8 mouse cellular contexts compared by ENCODE assay signal in the genomic region with DNA sequence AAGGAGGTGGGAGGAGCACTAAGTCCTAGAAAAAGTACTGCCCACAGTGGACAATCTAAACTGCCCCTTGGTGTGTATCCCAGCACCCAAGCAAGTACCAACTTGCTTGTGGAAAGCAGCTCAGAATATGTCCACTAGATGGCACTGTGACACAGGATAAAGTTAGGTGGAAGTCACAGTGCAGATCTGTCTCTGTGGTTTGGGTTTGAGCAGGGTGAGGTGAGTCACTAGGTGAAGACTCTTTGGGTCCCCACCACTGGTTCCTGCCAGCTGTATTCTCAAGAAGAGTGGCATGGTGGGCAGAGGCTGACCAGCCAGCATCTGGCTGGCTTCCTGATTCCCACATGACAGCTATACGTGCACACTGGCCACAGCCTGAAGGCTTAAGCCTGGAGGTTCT. TPM values are rescaled to one million over a fixed set of nuclear protein-coding genes. Genes with fewer than 3 reads are reported as not detected.
DNase-seq lines count a peak whose midpoint lies in the region; ATAC-seq and TF ChIP-seq lines count a peak whose summit lies in the region.

No protein-coding gene starts in this region.

- ATAC-seq in forebrain, embryonic 12.5 days (ENCODE audit: low FRiP score): peak; percentile 65
- peak; percentile 28; the same call in 1 of the 2 replicates for ATAC-seq in liver, embryonic 16.5 days (ENCODE audit: low read depth)
- peak; percentile 34 for ATAC-seq in neural tube, embryonic 12.5 days (ENCODE audit: low FRiP score, low read depth)
- ATAC-seq in stomach, postnatal 0 days (ENCODE audit: low FRiP score, low TSS enrichment): peak; percentile 61

- H3K4me2 ChIP-seq in forebrain, embryonic 12.5 days: no peak overlapping the region
- H3K4me2 ChIP-seq in liver, embryonic 16.5 days (ENCODE audit: low read depth, low read length): no peak overlapping the region
- no peak overlapping the region for H3K4me2 ChIP-seq in neural tube, embryonic 12.5 days (replicated peaks)
- no peak overlapping the region for H3K4me2 ChIP-seq in stomach, postnatal 0 days (replicated peaks; ENCODE audit: low read depth)

- no peaks in the 10 kb centered on the region for H3K4me1 ChIP-seq in ES-Bruce4 (ENCODE audit: control insufficient read depth, insufficient read depth, low read length)
- peaks cover 18% of the 10 kb centered on the region for H3K4me1 ChIP-seq in forebrain, embryonic 12.5 days
- H3K4me1 ChIP-seq in liver, embryonic 16.5 days (ENCODE audit: control insufficient read depth, low read depth, low read length): peaks cover 53% of the 10 kb centered on the region
- peaks cover 15% of the 10 kb centered on the region for H3K4me1 ChIP-seq in neural tube, embryonic 12.5 days
- no peaks in the 10 kb centered on the region for H3K4me1 ChIP-seq in stomach, postnatal 0 days (replicated peaks; ENCODE audit: control insufficient read depth, insufficient read depth)

- 58% methylated on average over 1 of the region's 1 CpGs for WGBS in forebrain, embryonic 12.5 days
- 50% methylated on average over 1 of the region's 1 CpGs for WGBS in liver, embryonic 16.5 days (ENCODE audit: insufficient replicate concordance)
- WGBS in neural tube, embryonic 12.5 days: 74% methylated on average over 1 of the region's 1 CpGs
- 39% methylated on average over 1 of the region's 1 CpGs for WGBS in stomach, postnatal 0 days

- intact Hi-C loops in heart, postnatal 14 days (cut with DNase I): loop anchor here (1.0 to 5.0 kb wide), 5 partner anchors 47 to 247 kb away; partner anchors contain the start of gene Ncan

- peak; percentile 42 for TF ChIP-seq CTCF in ES-Bruce4 (IDR thresholded peaks at IDR 0.05; ENCODE audit: low read depth, low read length)
- peak; percentile 96 for TF ChIP-seq CTCF in stomach, postnatal 0 days (IDR thresholded peaks at IDR 0.05; ENCODE audit: low read depth)

- H3K9me3 ChIP-seq in ES-Bruce4 (replicated peaks; ENCODE audit: control insufficient read depth, insufficient read depth, low read length, poor library complexity, severe bottlenecking): no peaks in the 10 kb centered on the region
- H3K9me3 ChIP-seq in forebrain, embryonic 12.5 days: no peaks in the 10 kb centered on the region
- H3K9me3 ChIP-seq in liver, embryonic 16.5 days (replicated peaks; ENCODE audit: control insufficient read depth, low read length): no peaks in the 10 kb centered on the region
- H3K9me3 ChIP-seq in neural tube, embryonic 12.5 days: no peaks in the 10 kb centered on the region
- H3K9me3 ChIP-seq in stomach, postnatal 0 days (ENCODE audit: control insufficient read depth, low read length): no peaks in the 10 kb centered on the region

- no peaks in the 10 kb centered on the region for H3K27me3 ChIP-seq in ES-Bruce4 (ENCODE audit: control insufficient read depth, insufficient read depth, low read length, poor library complexity, severe bottlenecking)
- no peaks in the 10 kb centered on the region for H3K27me3 ChIP-seq in forebrain, embryonic 12.5 days
- H3K27me3 ChIP-seq in liver, embryonic 16.5 days (ENCODE audit: control insufficient read depth, insufficient read depth, low read depth, low read length): no peaks in the 10 kb centered on the region
- no peaks in the 10 kb centered on the region for H3K27me3 ChIP-seq in neural tube, embryonic 12.5 days (replicated peaks)
- no peaks in the 10 kb centered on the region for H3K27me3 ChIP-seq in stomach, postnatal 0 days (ENCODE audit: control insufficient read depth, insufficient read depth, low read length)

- peaks cover 36% of the 10 kb centered on the region for H3K36me3 ChIP-seq in ES-Bruce4 (ENCODE audit: control insufficient read depth, insufficient read depth, low read length, poor library complexity, severe bottlenecking)
- H3K36me3 ChIP-seq in forebrain, embryonic 12.5 days (replicated peaks): peaks cover 37% of the 10 kb centered on the region
- H3K36me3 ChIP-seq in liver, embryonic 16.5 days (ENCODE audit: control insufficient read depth, insufficient read depth): peaks cover 23% of the 10 kb centered on the region
- peaks cover 42% of the 10 kb centered on the region for H3K36me3 ChIP-seq in neural tube, embryonic 12.5 days
- H3K36me3 ChIP-seq in stomach, postnatal 0 days (ENCODE audit: control insufficient read depth, insufficient read depth, low read length): peaks cover 16% of the 10 kb centered on the region

- TF ChIP-seq EP300 in ES-Bruce4 (IDR thresholded peaks at IDR 0.05; ENCODE audit: insufficient read depth, low read depth, low read length): no peak
- no peak for TF ChIP-seq EP300 in stomach, postnatal 0 days (optimal IDR thresholded peaks at IDR 0.05)

- H3K9ac ChIP-seq in ES-Bruce4 (ENCODE audit: low read depth, poor library complexity, severe bottlenecking): no peak overlapping the region
- no peak overlapping the region for H3K9ac ChIP-seq in forebrain, embryonic 12.5 days
- no peak overlapping the region for H3K9ac ChIP-seq in liver, embryonic 16.5 days (ENCODE audit: low read depth, low read length)
- H3K9ac ChIP-seq in neural tube, embryonic 12.5 days: no peak overlapping the region
- H3K9ac ChIP-seq in stomach, postnatal 0 days (ENCODE audit: low read length): no peak overlapping the region

- TF ChIP-seq POLR2A in ES-Bruce4 (IDR thresholded peaks at IDR 0.05; ENCODE audit: insufficient read depth, low read length): no peak

- peak; percentile 85 for DNase-seq in c-Kit-positive CD71-positive TER-119-negative erythroid progenitor cells, embryonic 14.5 days (ENCODE audit: low read depth)
- DNase-seq in heart, postnatal 14 days: peak; percentile 74 to 87
- peak; percentile 67 to 76 for DNase-seq in kidney, postnatal 4 days
- peak; percentile 70 for DNase-seq in stomach, postnatal 0 days (ENCODE audit: low spot score)

- no peak overlapping the region for H3K4me3 ChIP-seq in ES-Bruce4 (ENCODE audit: low read depth, low read length)
- H3K4me3 ChIP-seq in forebrain, embryonic 12.5 days (replicated peaks): no peak overlapping the region
- no peak overlapping the region for H3K4me3 ChIP-seq in liver, embryonic 16.5 days (ENCODE audit: low read depth, low read length)
- H3K4me3 ChIP-seq in neural tube, embryonic 12.5 days: no peak overlapping the region
- no peak overlapping the region for H3K4me3 ChIP-seq in stomach, postnatal 0 days (ENCODE audit: low read depth, low read length)

- H3K27ac ChIP-seq in ES-Bruce4 (ENCODE audit: insufficient read depth, low read length): 0 out of 2 replicates have a peak overlapping the region, but pooled peaks have one; percentile 3
- peak overlapping the region; percentile 25; the same call in 1 of the 2 replicates for H3K27ac ChIP-seq in forebrain, embryonic 12.5 days
- H3K27ac ChIP-seq in liver, embryonic 16.5 days (ENCODE audit: low read length): no peak overlapping the region
- H3K27ac ChIP-seq in neural tube, embryonic 12.5 days: no peak overlapping the region
- H3K27ac ChIP-seq in stomach, postnatal 0 days (replicated peaks): no peak overlapping the region

RNA-seq across cellular contexts. Expression of gene Yjefn3, which starts 16.5 kb away (rescaled TPM):
- 3.4 and 4.2 TPM in 2 replicates for polyA plus RNA-seq in ES-Bruce4 (2011; ENCODE audit: insufficient read depth, insufficient read length, low read depth, missing spikeins)
- 7.0 and 9.8 TPM in 2 replicates for polyA plus RNA-seq in forebrain, embryonic 12.5 days (2016; fragmentation: Nextera tagmentation; extraction: Ambion mirVana)
- total RNA-seq in heart, postnatal 14 days (2021): 10 to 100 TPM; 10.4 to 10.7 TPM
- 0.63 and 0.77 TPM in 2 replicates for polyA plus RNA-seq in liver, embryonic 16.5 days (2015; fragmentation: Nextera tagmentation; extraction: Ambion mirVana)
- polyA plus RNA-seq in neural tube, embryonic 12.5 days (2016; fragmentation: Nextera tagmentation; extraction: Ambion mirVana): 8.4 and 9.8 TPM in 2 replicates
- polyA plus RNA-seq in stomach, postnatal 0 days (2015; fragmentation: Nextera tagmentation; extraction: Ambion mirVana): 1.6 and 2.7 TPM in 2 replicates

RNA-seq across cellular contexts. Expression of gene Ndufa13, which starts 16.7 kb away (rescaled TPM):
- polyA plus RNA-seq in ES-Bruce4 (2011; ENCODE audit: insufficient read depth, insufficient read length, low read depth, missing spikeins): 70.5 and 70.8 TPM in 2 replicates
- 165 and 168 TPM in 2 replicates for polyA plus RNA-seq in forebrain, embryonic 12.5 days (2016; fragmentation: Nextera tagmentation; extraction: Ambion mirVana)
- 100 to 1,000 TPM; 404 to 405 TPM for total RNA-seq in heart, postnatal 14 days (2021)
- 103 and 104 TPM in 2 replicates for polyA plus RNA-seq in liver, embryonic 16.5 days (2015; fragmentation: Nextera tagmentation; extraction: Ambion mirVana)
- polyA plus RNA-seq in neural tube, embryonic 12.5 days (2016; fragmentation: Nextera tagmentation; extraction: Ambion mirVana): 162 and 171 TPM in 2 replicates
- polyA plus RNA-seq in stomach, postnatal 0 days (2015; fragmentation: Nextera tagmentation; extraction: Ambion mirVana): 199 and 205 TPM in 2 replicates

RNA-seq across cellular contexts. Expression of gene Tssk6, which starts 17.0 kb away (rescaled TPM):
- polyA plus RNA-seq in ES-Bruce4 (2011; ENCODE audit: insufficient read depth, insufficient read length, low read depth, missing spikeins): not detected in 2 replicates
- 4.2 and 4.3 TPM in 2 replicates for polyA plus RNA-seq in forebrain, embryonic 12.5 days (2016; fragmentation: Nextera tagmentation; extraction: Ambion mirVana)
- not detected for total RNA-seq in heart, postnatal 14 days (2021)
- 1.1 and 1.6 TPM in 2 replicates for polyA plus RNA-seq in liver, embryonic 16.5 days (2015; fragmentation: Nextera tagmentation; extraction: Ambion mirVana)
- 4.1 and 4.3 TPM in 2 replicates for polyA plus RNA-seq in neural tube, embryonic 12.5 days (2016; fragmentation: Nextera tagmentation; extraction: Ambion mirVana)
- 2.1 and 2.7 TPM in 2 replicates for polyA plus RNA-seq in stomach, postnatal 0 days (2015; fragmentation: Nextera tagmentation; extraction: Ambion mirVana)

RNA-seq across cellular contexts. Expression of gene Cilp2, which starts 31.5 kb away (rescaled TPM):
- 0.96 and 1.2 TPM in 2 replicates for polyA plus RNA-seq in ES-Bruce4 (2011; ENCODE audit: insufficient read depth, insufficient read length, low read depth, missing spikeins)
- polyA plus RNA-seq in forebrain, embryonic 12.5 days (2016; fragmentation: Nextera tagmentation; extraction: Ambion mirVana): 0.77 and 1.1 TPM in 2 replicates
- 1 to 10 TPM; 1.7 TPM for total RNA-seq in heart, postnatal 14 days (2021)
- polyA plus RNA-seq in liver, embryonic 16.5 days (2015; fragmentation: Nextera tagmentation; extraction: Ambion mirVana): not detected in 2 replicates
- polyA plus RNA-seq in neural tube, embryonic 12.5 days (2016; fragmentation: Nextera tagmentation; extraction: Ambion mirVana): 1.4 TPM in 2 replicates
- 0.30 and 0.36 TPM in 2 replicates for polyA plus RNA-seq in stomach, postnatal 0 days (2015; fragmentation: Nextera tagmentation; extraction: Ambion mirVana)

Comparison
In these comparisons a context has a peak if more than half of its experiments do, and no peak if none do; other contexts are left out.
1. H3K27ac ChIP-seq: peak in ES-Bruce4 (single experiment) and forebrain, embryonic 12.5 days (single experiment); none in liver, embryonic 16.5 days (single experiment), neural tube, embryonic 12.5 days (single experiment) and stomach, postnatal 0 days (single experiment).
2. Peak in every context shown above with its lines, with median percentiles within 50 percentile points of each other: DNase-seq and ATAC-seq.